Mouse (Mus musculus) cerebellum, adult 9-11 months (tissue): ENCODE measurements at regions not wholly inside any gene's neighbourhood (a gene's known extent, or its start where the extent isn't known, plus 50 kb on each side); places are given as distances from the start of the nearest gene placed in this dataset.

Source experiments
- DNase-seq: peaks from one replicate; pipeline ENCODE4 v3.0.0; 2022

DNA sequence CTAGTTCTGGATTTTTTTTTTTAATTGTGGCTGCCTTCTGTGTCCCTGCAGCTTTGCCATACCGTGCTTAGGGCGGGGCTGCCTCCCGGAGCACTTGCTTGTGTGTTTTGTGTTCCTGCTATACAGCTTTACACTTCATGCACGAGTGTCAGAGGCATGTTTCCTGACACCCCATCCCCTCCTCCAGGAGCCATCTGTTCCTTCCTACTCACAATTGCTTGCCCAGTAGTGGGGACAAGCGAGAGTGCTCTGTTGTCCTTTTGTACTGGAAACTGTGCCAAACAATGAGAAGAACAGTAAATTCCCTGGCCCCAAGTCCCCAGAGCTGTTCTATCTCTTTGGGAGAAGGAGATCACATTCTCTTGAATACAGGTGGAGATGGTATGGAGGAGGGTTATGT, 53.5 kb downstream of the Csf2 start:
- DNase-seq: peak; percentile 86

DNA sequence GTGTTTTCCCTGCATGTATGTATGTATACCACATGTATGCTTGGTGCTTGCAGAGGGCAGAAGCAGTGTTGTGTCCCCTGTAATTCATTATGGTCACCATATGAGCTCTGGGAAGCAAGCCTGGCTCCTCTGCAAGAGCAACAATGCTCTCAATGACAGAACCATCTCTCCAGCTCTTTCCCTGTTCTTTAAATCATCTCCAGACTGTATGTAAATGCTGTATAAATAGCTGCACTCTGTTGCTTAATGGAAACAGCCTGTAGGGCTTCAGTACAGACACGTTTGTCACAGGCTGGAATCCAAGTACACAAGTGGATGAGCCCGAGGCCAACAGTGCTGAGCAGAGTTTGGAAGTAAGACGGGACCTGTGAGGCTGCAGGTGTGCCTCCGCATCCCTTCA, 54.7 kb downstream of the Csf2 start:
- no peak for DNase-seq

DNA sequence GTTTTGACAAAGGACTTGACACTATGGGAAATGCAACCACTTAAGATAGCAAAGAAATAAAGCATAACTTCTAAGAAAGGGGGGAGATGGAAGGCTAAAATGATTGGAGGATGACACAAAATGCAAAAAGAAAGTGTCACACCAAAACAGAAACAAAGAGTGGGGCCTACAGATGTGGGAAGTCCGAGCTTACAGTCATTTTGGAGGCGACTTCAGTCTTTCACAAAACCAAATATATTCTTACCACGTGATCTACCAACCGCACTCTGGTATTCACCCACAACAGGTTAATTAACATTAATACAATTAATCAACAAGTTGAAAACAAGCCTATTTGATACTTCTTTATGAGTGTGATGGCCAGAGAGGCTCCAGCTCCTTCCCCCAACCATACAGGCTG, 57.2 kb downstream of the Csf2 start:
- no peak for DNase-seq

GRCm38 (mm10) chr11:54187826-54188225, 61.6 kb downstream of the Csf2 start:
- no peak for DNase-seq

DNA sequence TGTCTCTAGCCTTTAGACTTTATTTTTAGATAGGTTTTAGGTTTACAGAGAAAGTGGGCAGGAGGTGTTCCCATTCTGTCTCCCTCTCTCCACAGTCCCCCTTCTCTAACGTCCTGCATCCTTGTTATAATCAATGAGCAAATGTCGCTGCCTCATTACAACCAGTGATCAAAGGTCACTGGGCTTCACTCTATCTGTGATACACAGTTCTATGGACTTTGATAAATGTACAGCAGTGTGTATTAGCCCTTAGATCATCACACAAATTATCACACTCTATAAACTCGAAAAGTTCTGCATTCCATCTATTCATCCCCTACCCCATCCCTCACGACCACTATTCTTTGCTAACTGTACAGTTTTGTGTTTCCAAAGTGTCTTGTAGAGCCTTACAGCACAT, 62.1 kb downstream of the Csf2 start:
- no peak for DNase-seq

DNA sequence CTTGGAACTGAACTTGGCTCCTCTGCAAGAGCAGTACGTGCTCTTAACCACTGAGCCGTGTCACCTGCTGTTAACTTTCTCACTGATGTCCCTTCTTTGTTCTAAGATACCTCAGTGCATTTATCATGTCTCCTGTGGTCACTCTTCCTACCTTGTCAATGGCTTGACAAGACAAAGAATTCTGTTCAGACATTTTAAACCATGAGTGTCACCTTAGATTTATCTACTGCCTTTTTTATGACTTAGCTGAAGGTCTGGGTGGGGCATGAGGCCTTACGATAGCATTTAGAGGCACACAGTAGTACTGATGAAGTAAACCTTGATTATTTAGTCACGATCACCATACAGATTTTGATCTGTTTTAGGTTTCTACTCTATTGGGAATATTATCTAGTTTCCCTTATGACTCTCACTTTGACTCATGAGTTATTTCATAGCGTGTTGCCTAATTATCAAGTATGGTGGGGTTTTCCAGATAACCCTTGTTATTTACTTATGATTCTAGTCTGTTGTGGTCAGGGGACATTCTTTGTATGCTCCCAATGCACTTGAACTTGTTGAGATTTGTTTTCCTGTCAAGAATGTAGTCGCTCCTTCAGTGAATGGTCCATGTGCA, 63.6 kb downstream of the Csf2 start:
- DNase-seq: no peak

DNA sequence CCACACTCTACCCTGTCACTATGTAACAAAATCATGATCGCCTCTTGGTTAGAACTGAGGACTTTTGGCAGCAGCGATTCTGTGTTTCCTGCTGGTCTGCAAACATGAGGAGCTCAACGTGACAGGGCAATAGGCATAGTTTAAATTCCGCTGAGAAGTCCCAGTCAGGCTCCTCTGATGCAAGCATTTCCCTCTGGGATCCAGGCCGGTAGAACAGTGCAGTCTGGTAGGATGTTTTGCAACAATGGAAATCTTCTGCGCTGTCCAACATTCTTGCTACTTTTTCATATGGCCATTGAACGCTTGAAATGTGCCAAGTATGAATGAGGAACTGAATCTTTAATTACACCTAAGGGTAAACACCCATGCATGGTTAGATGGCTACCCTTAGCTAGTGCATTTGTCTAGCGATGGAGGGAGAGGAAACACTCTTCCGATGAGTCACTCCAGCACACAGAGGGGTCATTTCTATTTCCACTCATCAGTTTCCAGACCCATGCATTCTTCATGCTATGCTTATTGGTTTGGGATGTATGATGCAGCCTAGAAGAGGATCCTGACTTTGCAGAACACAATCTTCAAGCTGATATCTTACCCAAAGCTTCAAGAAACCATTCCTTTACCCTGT, 67.7 kb downstream of the Csf2 start:
- no peak for DNase-seq
